Mouse (Mus musculus) limb, embryonic 11.5 days (tissue): ENCODE measurements around the gene Klhl9. TPM values are rescaled to one million over a fixed set of nuclear protein-coding genes. Genes with fewer than 3 reads are reported as not detected.

Experiments used
- ATAC-seq: fragments of 200-750 bp; cut with Nextera tagmentation; 2 replicates; pipeline ENCODE4 v1.8.0; 2017; ENCODE audit warnings: low read depth; ENCODE audit not compliant: insufficient number of reproducible peaks, low FRiP score, low TSS enrichment
- DNase-seq: peaks from one replicate; pipeline ENCODE4 v3.0.0-alpha.2; 2015; ENCODE audit warnings: low spot score
- H3K27ac ChIP-seq: fragments of 300-500 bp; sonication (generic); replicated peaks from 2 replicates; pipeline ENCODE4 v1.5.1; 2014; ENCODE audit warnings: low read depth, mild to moderate bottlenecking, low read length
- H3K27me3 ChIP-seq: fragments of 300-500 bp; sonication (generic); 2 replicates; pipeline ENCODE4 v1.6.1; 2014; ENCODE audit warnings: mild to moderate bottlenecking, low read length, mixed read lengths; ENCODE audit not compliant: control insufficient read depth, insufficient read depth
- H3K36me3 ChIP-seq: fragments of 300-500 bp; sonication (generic); 2 replicates; pipeline ENCODE4 v1.6.1; 2014; ENCODE audit warnings: mild to moderate bottlenecking, low read length, moderate library complexity, mixed read lengths; ENCODE audit not compliant: control insufficient read depth, insufficient read depth
- H3K4me1 ChIP-seq: fragments of 300-500 bp; sonication (generic); 2 replicates; pipeline ENCODE4 v1.6.1; 2014; ENCODE audit warnings: low read length, mixed read lengths; ENCODE audit not compliant: control insufficient read depth, insufficient read depth
- H3K4me2 ChIP-seq: fragments of 300-500 bp; sonication (generic); 2 replicates; pipeline ENCODE4 v1.6.1; 2014; ENCODE audit warnings: low read depth, mild to moderate bottlenecking, moderate library complexity; ENCODE audit not compliant: severe bottlenecking
- H3K4me3 ChIP-seq: fragments of 300-500 bp; sonication (generic); 2 replicates; pipeline ENCODE4 v1.5.1; 2014; ENCODE audit warnings: low read depth, low read length
- H3K9ac ChIP-seq: fragments of 300-500 bp; sonication (generic); 2 replicates; pipeline ENCODE4 v1.6.1; 2014; ENCODE audit warnings: mild to moderate bottlenecking, low read length
- H3K9me3 ChIP-seq: fragments of 300-500 bp; sonication (generic); 2 replicates; pipeline ENCODE4 v1.6.1; 2016; ENCODE audit warnings: low read length; ENCODE audit not compliant: control insufficient read depth
- WGBS: fragments of 180-500 bp; shearing (Covaris S2); extraction: QIAGEN DNeasy Blood & Tissue Kit; methylation state at CpG from one replicate; pipeline ENCODE4 v1.1.7; 2014; 5-methylcytosine and 5-hydroxymethylcytosine counted together
- polyA plus RNA-seq: library from polyadenylated mRNA; unstranded; fragments of >200 nt; fragmentation: Nextera tagmentation; extraction: Ambion mirVana; gene quantifications from 2 replicates; pipeline ENCODE4 v1.2.1, GENCODE M21; 2014

The Klhl9 gene
- polyA plus RNA-seq, 1 experiment from 2014 or later = 139 TPM

- H3K36me3 ChIP-seq = no peaks in the 10 kb centered on the region
- no peak overlapping the region for H3K4me2 ChIP-seq
- ATAC-seq (no peak), DNase-seq (no peak)
- H3K9ac ChIP-seq = no peak overlapping the region
- no peak overlapping the region for H3K27ac ChIP-seq
- H3K4me3 ChIP-seq = no peak overlapping the region
- 83% methylated on average over 1 of the region's 1 CpGs for WGBS
- H3K4me1 ChIP-seq = no peaks in the 10 kb centered on the region
- no peaks in the 10 kb centered on the region for H3K27me3 ChIP-seq
- no peaks in the 10 kb centered on the region for H3K9me3 ChIP-seq
These were observed 23.0 kb downstream of the Klhl9 start for GRCm38 (mm10) chr4:88699301-88699700.

- Histone ChIP-seq H3K36me3 (no peaks in the 10 kb centered on the region), H3K4me2 (no peak overlapping the region), H3K27ac (no peak overlapping the region), H3K9me3 (no peaks in the 10 kb centered on the region), H3K4me1 (no peaks in the 10 kb centered on the region), H3K4me3 (no peak overlapping the region), H3K27me3 (no peaks in the 10 kb centered on the region), H3K9ac (no peak overlapping the region)
- no peak for DNase-seq
- ATAC-seq = no peak
- WGBS = 72% methylated on average over 5 of the region's 5 CpGs
These were observed 23.5 kb downstream of the Klhl9 start for GRCm38 (mm10) chr4:88698781-88699180.

GRCm38 (mm10) chr4:88697753-88698152 is 24.5 kb downstream of the Klhl9 start:
- Histone ChIP-seq H3K4me2 (no peak overlapping the region), H3K9ac (no peak overlapping the region), H3K4me3 (no peak overlapping the region), H3K27ac (no peak overlapping the region), H3K36me3 (no peaks in the 10 kb centered on the region), H3K27me3 (no peaks in the 10 kb centered on the region), H3K4me1 (no peaks in the 10 kb centered on the region), H3K9me3 (no peaks in the 10 kb centered on the region)
- DNase-seq (no peak), ATAC-seq (no peak)
- WGBS = 80% methylated on average over 4 of the region's 4 CpGs

DNA sequence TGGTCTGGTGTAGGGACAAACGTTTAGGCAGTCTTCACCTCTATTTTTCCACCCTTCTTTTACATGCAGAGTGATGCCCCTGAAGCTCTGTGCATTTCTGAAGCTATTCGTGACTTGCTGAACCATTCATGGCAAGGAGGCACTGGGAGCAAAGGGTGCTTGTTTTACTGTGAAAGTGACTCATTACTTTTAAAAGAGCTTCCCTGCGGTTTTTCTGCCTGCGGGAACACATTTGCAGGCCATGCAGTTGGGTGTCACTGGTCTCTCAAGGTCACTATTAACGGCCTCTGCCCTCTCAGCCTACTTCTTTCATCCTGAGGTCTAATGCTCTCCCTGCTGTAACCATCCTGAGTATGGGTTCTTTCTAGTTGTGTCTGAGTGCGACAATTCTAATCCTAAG is 25.2 kb downstream of the Klhl9 start:
- H3K9me3 ChIP-seq = no peaks in the 10 kb centered on the region
- WGBS = 51% methylated on average over 6 of the region's 6 CpGs
- H3K4me3 ChIP-seq = no peak overlapping the region
- H3K4me2 ChIP-seq = no peak overlapping the region
- no peaks in the 10 kb centered on the region for H3K4me1 ChIP-seq
- DNase-seq = no peak
- no peaks in the 10 kb centered on the region for H3K36me3 ChIP-seq
- no peaks in the 10 kb centered on the region for H3K27me3 ChIP-seq
- no peak for ATAC-seq
- H3K27ac ChIP-seq = no peak overlapping the region
- no peak overlapping the region for H3K9ac ChIP-seq

- H3K9me3 ChIP-seq = no peaks in the 10 kb centered on the region
- H3K27me3 ChIP-seq = no peaks in the 10 kb centered on the region
- no peak overlapping the region for H3K4me2 ChIP-seq
- 29% methylated on average over 3 of the region's 3 CpGs for WGBS
- H3K27ac ChIP-seq = no peak overlapping the region
- H3K9ac ChIP-seq = no peak overlapping the region
- no peaks in the 10 kb centered on the region for H3K4me1 ChIP-seq
- peak; percentile 85 for ATAC-seq
- H3K36me3 ChIP-seq = no peaks in the 10 kb centered on the region
- peak; percentile 89 for DNase-seq
- no peak overlapping the region for H3K4me3 ChIP-seq
These were observed 25.9 kb downstream of the Klhl9 start for GRCm38 (mm10) chr4:88696237-88696884.

- no peak overlapping the region for H3K27ac ChIP-seq
These were observed 28.9 kb downstream of the Klhl9 start for GRCm38 (mm10) chr4:88693392-88693791.

DNA sequence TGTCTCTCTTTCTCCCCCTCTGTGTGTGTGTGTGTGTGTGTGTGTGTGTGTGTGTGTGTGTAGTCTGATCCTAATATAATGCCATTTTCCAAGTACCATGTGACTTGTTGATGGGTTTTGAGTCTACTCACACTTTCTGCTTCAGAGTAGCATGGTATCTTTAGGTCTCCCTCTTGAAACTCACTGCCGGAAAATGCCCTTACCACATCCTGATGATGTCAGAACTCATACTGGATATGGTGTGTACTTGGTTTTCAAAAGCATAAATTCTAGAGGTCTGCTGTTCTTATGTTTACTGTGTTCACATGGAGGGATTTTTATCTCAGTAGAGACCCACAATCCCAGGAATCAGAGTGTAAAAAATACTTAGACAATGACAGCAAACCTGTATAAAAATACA is 29.7 kb downstream of the Klhl9 start:
- ATAC-seq = no peak
- WGBS = 86% methylated on average over 1 of the region's 1 CpGs
- no peak overlapping the region for H3K4me2 ChIP-seq

More at GRCm38 (mm10) chr4:88693392-88693791, 28.9 kb downstream of the Klhl9 start:
- Histone ChIP-seq H3K36me3 (no peaks in the 10 kb centered on the region), H3K4me1 (no peaks in the 10 kb centered on the region), H3K27me3 (no peaks in the 10 kb centered on the region), H3K4me3 (no peak overlapping the region), H3K4me2 (no peak overlapping the region), H3K9me3 (no peaks in the 10 kb centered on the region), H3K9ac (no peak overlapping the region)
- DNase-seq (no peak), ATAC-seq (no peak)
- WGBS = 88% methylated on average over 2 of the region's 2 CpGs

GRCm38 (mm10) chr4:88691259-88691658 is 31.0 kb downstream of the Klhl9 start, which contains the start of gene Ifnab:
TSS of gene Ifnab (minus strand) at chr4:88691359.
- Histone ChIP-seq H3K9me3 (no peaks in the 10 kb centered on the region), H3K27me3 (no peaks in the 10 kb centered on the region), H3K27ac (no peak within 1 kb of the TSS), H3K4me3 (no peak within 1 kb of the TSS), H3K9ac (no peak within 1 kb of the TSS), H3K4me1 (no peaks in the 10 kb centered on the region), H3K4me2 (no peak within 1 kb of the TSS), H3K36me3 (no peaks in the 10 kb centered on the region)
- ATAC-seq (no peak), DNase-seq (no peak)
- 59% methylated on average over 2 of the region's 2 CpGs for WGBS

More for the DNA sequence above, 29.7 kb downstream of the Klhl9 start:
- no peak overlapping the region for H3K27ac ChIP-seq
- H3K4me1 ChIP-seq = no peaks in the 10 kb centered on the region
- H3K36me3 ChIP-seq = no peaks in the 10 kb centered on the region
- H3K4me3 ChIP-seq = no peak overlapping the region
- no peak for DNase-seq
- no peaks in the 10 kb centered on the region for H3K27me3 ChIP-seq
- no peaks in the 10 kb centered on the region for H3K9me3 ChIP-seq
- H3K9ac ChIP-seq = no peak overlapping the region

- Histone ChIP-seq H3K9me3 (no peaks in the 10 kb centered on the region), H3K27me3 (no peaks in the 10 kb centered on the region), H3K4me2 (no peak within 1 kb of the TSS), H3K4me1 (no peaks in the 10 kb centered on the region), H3K27ac (no peak within 1 kb of the TSS), H3K9ac (no peak within 1 kb of the TSS), H3K4me3 (no peak within 1 kb of the TSS), H3K36me3 (no peaks in the 10 kb centered on the region)
- 93% methylated on average over 1 of the region's 1 CpGs for WGBS
- DNase-seq (no peak), ATAC-seq (no peak)
These were observed 38.5 kb downstream of the Klhl9 start, which contains the start of gene Ifna2 for GRCm38 (mm10) chr4:88683812-88684211. TSS of gene Ifna2 (minus strand) at chr4:88683912.
